Mouse (Mus musculus): Measurements from ENCODE around the gene Abhd14a. TPM values are rescaled to one million over a fixed set of nuclear protein-coding genes. Genes with fewer than 3 reads are reported as not detected.
A peak's percentile ranks its signal among the peaks of the same experiment; 100 is the strongest.

The Abhd14a gene
- polyA plus RNA-seq, 1 experiment from 2014 or later, result 49.5 TPM

DNA sequence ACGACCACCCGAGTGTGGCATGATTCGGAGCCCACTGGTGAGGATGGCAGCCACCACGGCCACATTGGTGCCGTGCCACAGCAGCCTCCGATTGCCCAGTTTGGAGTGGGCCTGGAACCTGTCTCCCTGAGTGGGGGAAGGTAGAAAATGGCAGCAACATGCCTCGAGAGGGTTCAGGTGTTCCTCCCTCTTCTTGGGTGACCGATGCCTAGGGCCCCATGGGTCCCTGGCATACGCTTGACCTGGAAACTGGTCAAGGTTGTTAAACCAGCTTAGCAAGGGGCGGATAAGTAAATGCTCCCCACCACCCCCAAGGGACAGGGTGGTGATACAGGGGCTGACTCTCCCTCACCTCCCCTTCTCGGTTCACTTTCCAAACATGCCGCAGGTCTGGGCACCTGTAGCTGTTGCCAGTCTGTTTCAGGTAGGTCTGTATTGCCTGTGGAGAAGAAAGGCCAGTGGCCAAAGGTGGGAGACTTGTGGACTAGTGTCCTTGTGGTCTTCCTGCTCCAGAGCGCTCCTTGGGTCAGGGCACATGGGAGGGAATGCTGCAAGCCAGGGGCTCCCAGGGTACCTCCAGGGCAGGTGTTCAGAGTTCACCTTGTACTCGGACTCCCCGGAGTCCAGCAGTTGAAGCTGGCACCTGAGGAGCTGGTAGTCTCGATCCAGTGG lies 25.7 kb upstream of the Abhd14a start:
- H3K9ac ChIP-seq (ENCODE audit: low read length), result no peak overlapping the region
- no peak for ATAC-seq (ENCODE audit: insufficient read depth, low FRiP score)
- H3K27ac ChIP-seq (ENCODE audit: low read length), result no peak overlapping the region
- no peak overlapping the region for H3K4me3 ChIP-seq (replicated peaks; ENCODE audit: low read length)
- peaks cover 38% of the 10 kb centered on the region for H3K4me1 ChIP-seq (ENCODE audit: control insufficient read depth, insufficient read depth, low read length)
- 83% methylated on average over 16 of the region's 16 CpGs for WGBS
- no peaks in the 10 kb centered on the region for H3K9me3 ChIP-seq (replicated peaks; ENCODE audit: control insufficient read depth, low read length)
- H3K27me3 ChIP-seq (ENCODE audit: control insufficient read depth, insufficient read depth, low read length), result no peaks in the 10 kb centered on the region
- H3K36me3 ChIP-seq (ENCODE audit: control insufficient read depth, insufficient read depth, low read length), result no peaks in the 10 kb centered on the region
- H3K4me2 ChIP-seq (ENCODE audit: low read depth, low read length), result no peak overlapping the region

DNA sequence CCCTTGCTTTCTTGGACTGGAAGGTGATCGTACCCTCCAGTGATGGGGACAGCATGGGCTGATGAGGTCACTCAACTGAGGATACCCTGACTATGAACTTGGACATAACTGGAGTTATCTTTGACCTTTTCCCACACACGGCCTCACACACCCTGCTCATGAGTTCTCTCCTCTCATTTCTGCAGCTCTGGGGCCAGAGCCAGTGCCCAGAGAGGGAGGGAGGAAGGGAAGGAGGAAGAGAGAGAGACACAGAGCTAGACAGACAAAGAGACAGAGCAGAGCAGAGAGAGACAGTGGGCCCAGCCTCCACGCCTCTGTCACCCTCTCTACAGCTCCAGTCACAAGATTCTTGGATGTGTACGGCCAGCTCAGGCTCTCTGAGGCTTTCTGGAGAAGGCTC lies 24.8 kb upstream of the Abhd14a start:
- Histone ChIP-seq H3K4me2 (ENCODE audit: low read depth, low read length) (no peak overlapping the region), H3K4me1 (ENCODE audit: control insufficient read depth, insufficient read depth, low read length) (peaks cover 33% of the 10 kb centered on the region), H3K9me3 (replicated peaks; ENCODE audit: control insufficient read depth, low read length) (no peaks in the 10 kb centered on the region), H3K4me3 (replicated peaks; ENCODE audit: low read length) (no peak overlapping the region), H3K36me3 (ENCODE audit: control insufficient read depth, insufficient read depth, low read length) (no peaks in the 10 kb centered on the region), H3K27ac (ENCODE audit: low read length) (peak overlapping the region; percentile 21), H3K27me3 (ENCODE audit: control insufficient read depth, insufficient read depth, low read length) (no peaks in the 10 kb centered on the region), H3K9ac (ENCODE audit: low read length) (0 out of 2 replicates have a peak overlapping the region, but pooled peaks have one; percentile 24)
- 59% methylated on average over 4 of the region's 4 CpGs for WGBS
- no peak for ATAC-seq (ENCODE audit: insufficient read depth, low FRiP score)

DNA sequence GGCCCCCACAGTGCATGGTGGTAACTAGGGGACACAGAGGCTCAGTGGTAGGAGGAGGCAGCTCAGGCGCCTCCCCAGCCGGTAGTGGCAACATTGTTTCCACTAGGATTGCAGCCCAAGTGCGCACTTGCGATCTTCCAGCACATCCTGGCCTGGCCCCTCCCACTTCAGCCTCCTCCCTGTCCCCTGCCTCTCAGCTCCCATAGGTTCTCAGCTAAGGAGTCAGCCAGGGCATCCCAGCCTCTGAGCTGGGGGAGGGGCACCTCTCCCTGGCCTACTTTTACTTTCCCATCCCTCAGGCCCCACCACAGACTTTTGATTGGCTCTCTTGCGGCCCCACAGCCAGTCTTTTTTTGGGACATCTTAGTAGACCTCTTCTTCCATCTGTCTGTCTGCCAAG lies 24.4 kb upstream of the Abhd14a start:
- Histone ChIP-seq H3K27ac (ENCODE audit: low read length) (peak overlapping the region; percentile 21; the same call in 1 of the 2 replicates), H3K9me3 (replicated peaks; ENCODE audit: control insufficient read depth, low read length) (no peaks in the 10 kb centered on the region), H3K36me3 (ENCODE audit: control insufficient read depth, insufficient read depth, low read length) (no peaks in the 10 kb centered on the region), H3K27me3 (ENCODE audit: control insufficient read depth, insufficient read depth, low read length) (no peaks in the 10 kb centered on the region), H3K4me2 (ENCODE audit: low read depth, low read length) (peak overlapping the region; percentile 42; the same call in 1 of the 2 replicates), H3K4me1 (ENCODE audit: control insufficient read depth, insufficient read depth, low read length) (peaks cover 33% of the 10 kb centered on the region), H3K4me3 (replicated peaks; ENCODE audit: low read length) (0 out of 2 replicates have a peak overlapping the region, but pooled peaks have one; percentile 17), H3K9ac (ENCODE audit: low read length) (peak overlapping the region; percentile 51; the same call in 1 of the 2 replicates)
- ATAC-seq (ENCODE audit: insufficient read depth, low FRiP score), result no peak
- 9% methylated on average over 5 of the region's 5 CpGs for WGBS

DNA sequence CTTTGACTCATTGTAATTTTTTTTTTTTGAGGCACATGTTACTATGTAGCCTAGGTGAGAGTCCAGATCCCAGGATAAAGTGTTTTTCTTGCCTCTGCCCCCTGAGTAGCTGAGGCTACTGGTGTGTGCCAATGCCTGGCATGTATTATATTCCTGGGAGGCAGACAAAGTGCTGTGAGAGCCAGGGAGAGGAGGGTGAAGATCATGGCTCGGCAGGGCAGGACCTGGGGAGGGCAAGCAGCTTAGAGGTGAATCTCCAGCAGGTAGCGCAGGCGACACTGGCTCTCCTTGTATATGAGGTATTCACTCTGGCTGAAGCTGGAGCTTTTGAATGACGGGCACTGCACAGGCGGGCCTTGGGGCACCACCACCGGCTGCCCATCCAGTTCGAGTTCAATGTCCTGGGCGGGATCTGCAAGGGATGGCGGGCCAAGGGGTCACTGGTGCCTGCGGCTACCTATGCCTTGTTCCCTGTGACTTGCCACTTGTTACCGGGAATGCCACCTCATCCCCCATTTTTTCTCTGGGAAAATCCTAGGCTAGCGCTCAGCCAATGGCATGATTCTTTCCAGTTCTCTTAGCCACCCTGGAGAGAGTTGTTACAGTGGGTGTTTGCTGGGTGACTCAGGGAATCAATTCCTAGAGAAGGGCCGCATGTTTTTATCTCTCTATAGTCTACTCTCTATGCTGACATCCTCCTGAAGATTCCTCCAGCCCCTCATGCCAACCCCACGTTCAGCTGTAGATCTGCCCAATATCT lies 23.7 kb upstream of the Abhd14a start:
- Histone ChIP-seq H3K27me3 (ENCODE audit: control insufficient read depth, insufficient read depth, low read length) (no peaks in the 10 kb centered on the region), H3K9me3 (replicated peaks; ENCODE audit: control insufficient read depth, low read length) (no peaks in the 10 kb centered on the region), H3K9ac (ENCODE audit: low read length) (peak overlapping the region; percentile 51; the same call in 1 of the 2 replicates), H3K4me2 (ENCODE audit: low read depth, low read length) (peak overlapping the region; percentile 42; the same call in 1 of the 2 replicates), H3K4me1 (ENCODE audit: control insufficient read depth, insufficient read depth, low read length) (peaks cover 27% of the 10 kb centered on the region), H3K36me3 (ENCODE audit: control insufficient read depth, insufficient read depth, low read length) (no peaks in the 10 kb centered on the region), H3K27ac (ENCODE audit: low read length) (no peak overlapping the region; the same call in 1 of the 2 replicates), H3K4me3 (replicated peaks; ENCODE audit: low read length) (0 out of 2 replicates have a peak overlapping the region, but pooled peaks have one; percentile 17)
- ATAC-seq (ENCODE audit: insufficient read depth, low FRiP score), result no peak
- 65% methylated on average over 14 of the region's 14 CpGs for WGBS

DNA sequence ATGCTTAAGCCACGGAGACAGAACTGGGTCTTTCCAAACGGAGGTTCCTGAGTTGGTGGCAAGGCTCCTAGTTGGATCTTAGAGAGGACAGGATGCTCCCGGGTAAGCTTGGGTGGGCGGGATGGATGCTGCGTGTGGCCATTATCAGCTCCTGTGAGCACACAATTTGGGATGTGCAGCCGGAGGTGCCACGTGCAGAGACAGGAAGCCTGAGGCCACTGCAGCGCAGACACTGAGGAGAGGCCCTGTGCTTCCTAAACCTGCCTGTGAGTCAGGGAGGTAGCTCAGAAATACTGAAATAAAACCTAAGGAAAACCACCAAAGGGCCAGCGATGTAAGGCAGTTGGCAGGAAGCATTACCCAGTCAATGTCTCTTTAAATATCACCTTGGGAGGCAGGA lies 22.3 kb upstream of the Abhd14a start:
- WGBS, result 68% methylated on average over 9 of the region's 9 CpGs
- Histone ChIP-seq H3K36me3 (ENCODE audit: control insufficient read depth, insufficient read depth, low read length) (no peaks in the 10 kb centered on the region), H3K9ac (ENCODE audit: low read length) (peak overlapping the region; percentile 21; the same call in 1 of the 2 replicates), H3K4me3 (replicated peaks; ENCODE audit: low read length) (no peak overlapping the region), H3K4me2 (ENCODE audit: low read depth, low read length) (no peak overlapping the region), H3K27ac (ENCODE audit: low read length) (peak overlapping the region; percentile 48), H3K9me3 (replicated peaks; ENCODE audit: control insufficient read depth, low read length) (no peaks in the 10 kb centered on the region), H3K27me3 (ENCODE audit: control insufficient read depth, insufficient read depth, low read length) (no peaks in the 10 kb centered on the region; the same call in 1 of the 2 replicates), H3K4me1 (ENCODE audit: control insufficient read depth, insufficient read depth, low read length) (peaks cover 16% of the 10 kb centered on the region)
- ATAC-seq (ENCODE audit: insufficient read depth, low FRiP score), result no peak

DNA sequence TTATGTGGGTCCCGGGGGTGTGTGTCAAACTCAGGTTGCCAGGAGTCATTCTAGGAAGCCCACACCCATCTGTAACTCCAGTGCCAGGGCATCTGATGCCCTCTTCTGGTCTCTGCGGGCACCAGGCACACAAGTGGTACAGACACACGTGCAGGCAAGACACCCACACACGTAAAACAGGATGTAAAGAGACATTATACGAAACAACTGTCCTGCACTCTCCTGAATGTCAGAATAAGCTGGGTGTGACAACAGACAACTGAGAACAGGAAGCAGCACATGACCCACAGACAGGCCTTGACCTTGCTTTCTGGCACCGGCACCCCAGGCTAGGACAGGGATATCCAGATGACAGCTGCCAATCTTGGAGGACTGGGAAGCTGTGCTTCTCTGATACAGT lies 21.8 kb upstream of the Abhd14a start:
- Histone ChIP-seq H3K4me1 (ENCODE audit: control insufficient read depth, insufficient read depth, low read length) (peaks cover 16% of the 10 kb centered on the region), H3K4me3 (replicated peaks; ENCODE audit: low read length) (no peak overlapping the region), H3K36me3 (ENCODE audit: control insufficient read depth, insufficient read depth, low read length) (no peaks in the 10 kb centered on the region), H3K27ac (ENCODE audit: low read length) (no peak overlapping the region), H3K4me2 (ENCODE audit: low read depth, low read length) (no peak overlapping the region), H3K9me3 (replicated peaks; ENCODE audit: control insufficient read depth, low read length) (no peaks in the 10 kb centered on the region), H3K9ac (ENCODE audit: low read length) (peak overlapping the region; percentile 21; the same call in 1 of the 2 replicates), H3K27me3 (ENCODE audit: control insufficient read depth, insufficient read depth, low read length) (no peaks in the 10 kb centered on the region; the same call in 1 of the 2 replicates)
- WGBS, result 63% methylated on average over 6 of the region's 6 CpGs
- ATAC-seq (ENCODE audit: insufficient read depth, low FRiP score), result no peak

DNA sequence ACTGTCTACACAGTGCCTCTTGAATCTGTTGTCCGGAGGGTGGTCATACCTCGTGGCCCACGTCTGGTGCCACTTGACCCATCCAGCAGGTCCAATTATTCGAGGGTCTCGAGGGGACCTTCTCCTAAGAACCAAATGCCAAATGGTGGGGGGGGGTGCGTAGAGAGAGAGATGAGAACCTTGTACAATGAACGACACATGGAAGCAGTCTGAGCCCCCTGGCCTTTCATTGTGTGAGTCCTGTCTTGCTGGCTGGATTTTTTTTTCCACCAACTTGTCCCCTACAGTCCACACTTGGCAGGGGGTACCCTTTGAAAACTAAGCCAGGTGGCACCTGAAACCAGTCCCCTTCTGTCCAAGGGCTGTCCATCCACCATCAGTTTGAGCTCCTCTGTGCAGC lies 20.3 kb upstream of the Abhd14a start:
- Histone ChIP-seq H3K4me3 (replicated peaks; ENCODE audit: low read length) (no peak overlapping the region), H3K9ac (ENCODE audit: low read length) (no peak overlapping the region), H3K4me1 (ENCODE audit: control insufficient read depth, insufficient read depth, low read length) (peaks cover 11% of the 10 kb centered on the region), H3K36me3 (ENCODE audit: control insufficient read depth, insufficient read depth, low read length) (no peaks in the 10 kb centered on the region), H3K4me2 (ENCODE audit: low read depth, low read length) (no peak overlapping the region), H3K27me3 (ENCODE audit: control insufficient read depth, insufficient read depth, low read length) (no peaks in the 10 kb centered on the region; the same call in 1 of the 2 replicates), H3K27ac (ENCODE audit: low read length) (no peak overlapping the region), H3K9me3 (replicated peaks; ENCODE audit: control insufficient read depth, low read length) (no peaks in the 10 kb centered on the region)
- 89% methylated on average over 7 of the region's 7 CpGs for WGBS
- no peak for ATAC-seq (ENCODE audit: insufficient read depth, low FRiP score)

DNA sequence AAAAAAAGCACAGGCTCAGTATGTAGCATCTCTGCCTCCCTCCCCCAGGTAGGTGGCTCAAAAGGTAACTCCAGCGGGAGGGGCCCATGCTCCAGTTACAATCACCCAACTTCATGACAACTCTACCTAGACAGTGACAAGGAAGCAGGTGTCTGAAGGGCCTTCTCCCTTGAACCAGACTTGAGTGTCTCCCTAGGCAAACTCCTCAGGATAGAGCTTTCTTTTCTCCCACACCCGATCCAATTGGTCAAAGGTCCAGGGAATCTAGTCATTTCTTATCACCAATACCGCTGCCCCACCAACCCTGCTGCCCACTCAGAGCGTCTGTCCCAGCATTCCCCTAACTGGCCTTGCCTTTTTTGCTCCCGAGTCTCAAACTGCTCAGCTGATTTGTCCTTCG lies 19.2 kb upstream of the Abhd14a start:
- no peak overlapping the region for H3K4me2 ChIP-seq (ENCODE audit: low read depth, low read length)
- peaks cover 8% of the 10 kb centered on the region for H3K4me1 ChIP-seq (ENCODE audit: control insufficient read depth, insufficient read depth, low read length)
- H3K4me3 ChIP-seq (replicated peaks; ENCODE audit: low read length), result no peak overlapping the region
- WGBS, result 76% methylated on average over 6 of the region's 6 CpGs
- no peak for ATAC-seq (ENCODE audit: insufficient read depth, low FRiP score)
- no peak overlapping the region for H3K27ac ChIP-seq (ENCODE audit: low read length)
- no peaks in the 10 kb centered on the region; the same call in 1 of the 2 replicates for H3K27me3 ChIP-seq (ENCODE audit: control insufficient read depth, insufficient read depth, low read length)
- no peak overlapping the region for H3K9ac ChIP-seq (ENCODE audit: low read length)
- H3K36me3 ChIP-seq (ENCODE audit: control insufficient read depth, insufficient read depth, low read length), result peaks cover 6% of the 10 kb centered on the region; the same call in 1 of the 2 replicates
- H3K9me3 ChIP-seq (replicated peaks; ENCODE audit: control insufficient read depth, low read length), result no peaks in the 10 kb centered on the region
